Mouse (Mus musculus) kidney, adult 8-10 months (tissue): ENCODE data around the gene 2700081O15Rik.
"Not testable (repeated sequence)": the region's sequence is repeated elsewhere in the genome, so short reads cannot be mapped to it uniquely, and the experiment has no call there.

Source experiments
- DNase-seq, 2 experiments: peaks; one replicate each; pipeline ENCODE4 v3.0.0; 2022

The 2700081O15Rik gene

DNA sequence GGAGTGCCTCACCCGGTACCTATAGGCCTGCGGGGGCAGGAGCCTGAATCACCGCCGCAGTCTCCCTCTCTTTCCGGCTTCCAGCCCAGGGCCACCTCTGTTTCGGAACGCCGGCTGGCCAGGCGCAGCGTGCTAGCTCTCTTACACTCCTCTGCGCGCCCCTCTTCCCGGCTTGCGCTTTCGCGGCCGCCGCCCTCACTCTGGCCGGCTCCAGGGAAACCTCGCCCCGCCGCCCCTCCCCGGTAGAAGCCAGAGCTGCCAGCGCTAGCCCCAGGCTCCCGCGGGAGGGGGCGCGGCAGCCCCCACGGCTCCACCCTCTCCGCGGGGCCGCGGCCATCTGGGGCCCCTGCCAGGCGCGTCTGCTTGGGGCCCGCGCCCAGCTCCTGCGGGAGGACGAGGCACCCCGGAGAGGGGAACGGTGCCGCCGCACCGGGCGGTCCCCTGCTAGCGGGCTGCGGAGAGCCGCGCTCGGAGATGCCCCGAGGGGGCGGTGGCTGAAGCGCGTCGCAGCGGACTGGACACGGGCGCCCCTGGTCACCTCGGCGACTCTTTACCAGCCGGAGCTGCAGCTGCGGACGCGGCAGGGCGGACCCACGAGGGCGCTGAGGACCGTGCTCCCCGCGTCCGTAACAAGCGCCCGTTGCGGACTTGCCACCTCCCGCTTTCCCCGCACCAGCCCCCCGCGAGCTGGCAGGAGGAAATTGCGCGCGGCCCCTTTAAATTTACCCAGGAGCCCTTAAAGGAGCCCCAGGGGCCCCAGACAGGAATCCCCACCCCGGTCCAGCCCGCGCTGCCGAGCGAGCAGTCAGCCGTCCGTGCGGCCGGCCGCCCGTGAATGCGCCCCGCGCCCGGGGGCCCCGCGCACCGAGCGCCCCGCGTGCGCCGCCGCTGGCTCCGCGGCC lies at the start of gene 2700081O15Rik:
Gene 2700081O15Rik, plus strand, starts transcription at position 792 of the 902 bp plus-strand sequence.
- DNase-seq = peak in 1 of 2 experiments; percentile 69

DNA sequence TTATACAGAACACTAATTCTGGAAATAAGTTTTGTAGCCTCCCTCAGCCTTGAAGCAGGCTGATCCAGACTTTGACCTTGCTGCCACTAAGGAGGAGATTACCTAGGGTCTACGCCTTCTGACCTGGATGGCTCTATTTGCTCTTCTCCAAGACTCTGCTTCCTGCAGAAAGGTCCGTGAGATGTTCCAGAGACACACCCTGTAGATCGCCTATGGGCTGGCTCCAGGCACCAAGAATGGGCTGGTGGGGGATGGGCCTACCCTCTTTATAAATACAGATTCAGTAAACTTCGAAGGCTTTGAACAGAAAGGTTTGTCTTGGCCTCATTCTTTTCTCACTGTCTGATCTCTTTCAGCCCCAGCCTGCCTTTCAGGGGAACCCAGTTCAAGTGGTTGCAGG lies 48.0 kb upstream of the 2700081O15Rik start:
- not testable (repeated sequence) for DNase-seq

DNA sequence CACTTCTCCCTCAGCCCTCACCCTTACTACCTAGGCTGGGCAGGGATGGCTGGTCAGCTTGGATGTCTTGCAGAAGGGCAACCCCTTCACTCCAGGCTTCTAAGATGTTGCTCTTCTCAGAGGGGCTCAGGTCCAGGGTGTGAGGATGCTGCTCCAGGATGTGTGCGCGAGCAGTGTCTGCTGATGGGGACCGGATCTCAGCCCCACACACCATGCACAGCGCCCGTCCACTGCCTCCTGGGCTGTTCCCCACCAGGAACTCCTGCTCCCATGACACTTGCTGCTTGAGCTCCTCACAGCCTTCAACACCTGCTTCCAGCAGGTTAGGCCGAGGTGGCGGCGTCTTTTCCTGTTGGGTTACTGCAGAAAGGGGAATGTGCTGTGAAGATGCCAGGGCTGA lies 42.9 kb upstream of the 2700081O15Rik start:
- no peak for DNase-seq

DNA sequence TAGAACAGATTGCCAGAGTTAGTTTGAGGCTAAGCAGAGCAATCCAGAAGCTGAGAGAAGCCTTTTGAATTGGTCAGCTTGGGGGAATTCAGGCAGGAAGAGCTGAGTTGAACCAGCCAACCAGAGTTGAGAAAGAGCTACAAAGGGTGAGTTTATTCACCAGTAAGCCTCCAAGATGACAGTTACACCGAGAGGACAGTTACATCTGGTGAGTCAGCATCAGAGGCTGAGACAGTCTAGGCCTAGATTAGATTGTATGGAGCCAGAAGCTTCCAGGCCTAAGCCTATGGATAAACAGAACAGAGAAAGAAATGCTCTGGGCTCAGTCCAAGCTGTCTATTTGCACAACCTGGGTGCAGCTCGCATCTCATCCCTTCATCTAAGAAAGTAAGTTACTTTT lies 39.8 kb upstream of the 2700081O15Rik start:
- DNase-seq = no peak

DNA sequence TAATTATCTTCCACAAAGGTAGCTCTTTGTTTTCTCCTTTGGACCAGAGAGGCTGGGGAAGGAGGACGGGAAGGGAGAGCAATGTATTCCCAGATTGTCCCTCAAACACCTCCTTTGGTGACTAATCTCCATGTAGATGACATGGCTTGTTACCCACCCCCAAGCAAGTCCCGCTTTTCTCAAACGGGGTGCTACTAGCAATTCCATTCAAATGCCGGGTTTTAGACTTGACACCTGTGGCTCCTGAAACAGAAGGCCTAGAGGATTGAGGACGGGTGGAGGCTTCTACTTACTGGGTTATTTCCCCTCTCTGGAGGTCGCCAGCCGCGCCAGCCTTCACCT lies 35.5 kb upstream of the 2700081O15Rik start:
- DNase-seq = no peak

DNA sequence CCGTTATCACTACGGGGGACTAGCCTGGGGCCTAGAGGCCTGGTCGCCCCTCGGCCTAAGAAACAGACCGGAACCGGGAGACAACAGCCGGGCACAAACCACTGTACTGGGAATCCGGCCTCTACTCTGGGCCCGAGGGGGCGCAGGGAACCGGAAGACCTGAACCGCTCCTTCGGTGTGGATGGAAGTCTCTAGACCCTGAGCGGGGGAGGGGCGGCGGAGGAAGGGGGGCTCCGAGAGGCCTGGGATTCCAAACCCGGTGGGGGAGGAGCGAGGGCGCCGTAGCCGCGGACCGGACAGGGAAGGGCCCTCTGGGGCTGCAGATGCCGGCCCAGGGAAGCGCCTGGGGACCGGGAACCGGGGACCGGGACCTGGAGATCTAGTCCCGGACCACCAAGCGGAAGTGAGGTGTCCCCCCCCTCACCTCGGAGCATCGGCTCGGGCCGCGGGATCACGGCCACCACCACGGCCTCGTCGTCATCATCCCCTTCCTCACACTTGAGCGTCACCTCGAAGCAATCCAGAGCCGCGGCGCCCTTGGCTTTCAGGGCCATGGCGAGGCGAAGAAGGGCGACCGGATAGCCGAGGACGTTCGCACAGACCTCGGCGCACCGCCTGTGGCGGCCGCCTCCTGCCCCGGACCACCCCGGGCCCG lies 35.0 kb upstream of the 2700081O15Rik start:
- DNase-seq = peak; percentile 38 to 50

DNA sequence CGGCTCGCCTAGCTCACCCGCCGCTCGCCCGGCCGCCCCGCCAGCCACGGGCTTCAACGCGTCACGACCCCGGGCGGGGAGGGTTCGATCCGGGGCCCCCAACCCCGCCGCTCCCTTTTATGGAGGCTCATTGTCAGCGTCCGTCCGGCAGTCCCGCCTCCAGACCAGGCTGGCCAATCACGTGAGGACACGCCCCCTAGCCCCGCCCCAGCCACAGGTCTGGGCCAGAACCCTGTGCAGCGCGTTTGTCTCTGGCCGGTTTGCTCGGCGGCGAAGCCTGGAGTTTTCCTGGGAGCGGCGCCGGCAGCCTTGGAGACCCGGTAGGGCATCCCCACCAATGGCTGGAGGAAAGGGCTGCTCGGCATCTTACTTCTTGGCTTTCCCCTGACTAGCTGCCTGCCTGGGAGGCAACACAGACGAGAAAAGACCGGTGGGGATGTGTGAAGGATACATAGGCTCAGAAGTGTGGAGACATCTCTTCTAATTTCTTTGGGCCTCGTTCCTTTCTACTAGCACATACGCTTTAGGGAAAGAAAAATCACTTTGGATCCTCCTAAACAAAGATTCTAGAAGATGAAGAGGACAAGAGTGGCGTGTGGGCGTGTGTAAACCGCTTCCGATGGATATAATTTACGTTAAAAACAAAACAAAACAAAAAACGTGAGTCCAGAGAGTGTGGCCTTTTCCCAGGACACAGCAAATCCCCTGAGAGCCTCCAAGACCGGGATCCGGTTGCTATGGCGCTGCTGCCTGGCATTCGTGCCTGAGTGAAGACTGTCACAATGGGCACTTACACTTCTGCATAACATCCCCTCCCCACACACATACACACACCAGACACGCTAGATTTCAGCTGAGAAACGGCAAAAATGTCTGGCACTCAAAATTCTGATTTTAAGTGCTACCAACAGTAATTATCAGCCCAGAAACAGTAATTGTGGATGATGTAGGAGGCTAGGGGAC lies 34.2 kb upstream of the 2700081O15Rik start, which contains the start of gene Spindoc:
Gene Spindoc, minus strand, starts transcription at position 92 of the 963 bp plus-strand sequence.
- peak; percentile 97 to 99 for DNase-seq

DNA sequence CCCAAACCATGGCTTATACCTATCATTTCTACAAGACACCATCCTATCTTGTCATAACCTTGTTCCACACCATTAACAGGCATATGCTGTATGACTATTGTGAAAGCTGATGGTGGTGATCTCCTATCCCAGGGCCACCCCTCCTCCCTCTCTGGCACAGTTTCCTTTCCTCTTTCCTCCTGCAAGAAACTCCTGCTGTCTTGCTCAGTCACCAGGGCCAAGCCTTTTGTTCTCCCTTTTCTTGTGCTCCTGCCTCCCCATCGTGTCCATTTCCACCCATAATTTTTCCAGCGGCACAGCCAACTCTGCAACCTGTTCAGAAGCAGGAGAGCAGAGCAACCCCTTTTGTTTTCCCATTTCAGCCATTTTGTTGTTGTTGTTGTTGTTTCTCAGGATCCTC lies 31.4 kb upstream of the 2700081O15Rik start:
- DNase-seq = no peak

DNA sequence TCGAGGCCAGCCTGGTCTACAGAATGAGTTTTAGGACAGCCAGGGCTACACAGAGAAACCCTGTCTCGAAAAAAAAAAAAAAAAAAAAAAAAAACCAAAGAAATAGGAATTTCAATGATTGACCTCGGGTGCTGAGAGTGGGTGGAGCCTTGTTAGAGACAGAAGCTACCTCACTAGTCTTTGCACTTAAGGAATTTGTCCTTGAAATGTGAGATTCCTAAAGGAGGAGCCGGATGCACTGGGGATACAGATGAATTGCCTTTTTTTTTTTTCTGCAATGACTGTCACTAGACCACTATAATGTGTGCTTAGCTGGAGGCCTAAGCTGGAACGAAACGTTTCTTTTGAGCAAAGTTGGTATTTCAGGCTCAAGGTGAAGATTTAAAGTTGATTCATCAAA lies 28.9 kb upstream of the 2700081O15Rik start:
- DNase-seq = no peak

DNA sequence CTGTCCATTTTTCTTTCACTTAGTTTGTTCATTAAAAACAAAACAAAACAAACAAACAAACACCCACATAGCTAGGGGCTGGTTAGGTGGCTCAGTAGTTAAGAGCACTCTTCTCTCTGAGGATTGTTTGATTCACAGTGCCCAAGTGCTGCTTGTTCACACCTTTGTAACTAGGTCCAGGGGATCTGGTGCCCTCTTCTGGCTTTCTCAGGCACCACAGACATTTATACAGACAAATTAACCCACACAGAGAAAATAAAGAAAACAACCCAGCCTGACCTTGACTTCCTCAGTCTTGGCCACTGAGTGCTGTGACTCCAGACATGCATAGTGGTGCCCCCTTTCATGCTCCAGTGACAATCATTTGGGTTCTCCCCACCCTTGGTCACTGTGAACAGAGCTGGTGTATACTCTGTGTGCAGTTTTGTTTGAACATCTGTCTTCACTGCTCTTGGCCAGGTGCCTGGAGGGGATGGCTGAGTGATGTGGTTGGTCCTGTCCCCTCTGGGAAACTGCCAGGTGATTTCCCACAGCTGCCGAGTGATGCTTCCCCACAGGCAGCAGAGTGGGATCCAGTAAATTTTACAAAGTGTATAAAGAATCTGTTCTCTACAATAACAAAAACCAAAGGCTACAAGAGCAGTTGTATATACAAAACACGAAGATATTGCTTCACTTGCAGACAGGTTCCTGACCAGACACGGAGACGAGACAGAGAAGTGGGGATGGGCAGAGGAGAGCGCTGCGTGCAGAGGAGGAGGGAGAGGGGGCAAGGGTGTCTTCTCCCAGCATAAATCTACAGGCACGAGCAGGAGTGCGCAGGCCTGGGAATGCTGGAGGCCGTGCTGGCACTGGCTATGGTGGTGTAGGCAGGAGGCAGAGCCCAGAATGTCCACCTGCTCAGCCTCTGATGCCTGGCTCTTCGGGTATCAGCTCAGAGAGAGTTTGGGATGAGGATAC lies 20.3 kb upstream of the 2700081O15Rik start:
- DNase-seq = not testable (repeated sequence)

DNA sequence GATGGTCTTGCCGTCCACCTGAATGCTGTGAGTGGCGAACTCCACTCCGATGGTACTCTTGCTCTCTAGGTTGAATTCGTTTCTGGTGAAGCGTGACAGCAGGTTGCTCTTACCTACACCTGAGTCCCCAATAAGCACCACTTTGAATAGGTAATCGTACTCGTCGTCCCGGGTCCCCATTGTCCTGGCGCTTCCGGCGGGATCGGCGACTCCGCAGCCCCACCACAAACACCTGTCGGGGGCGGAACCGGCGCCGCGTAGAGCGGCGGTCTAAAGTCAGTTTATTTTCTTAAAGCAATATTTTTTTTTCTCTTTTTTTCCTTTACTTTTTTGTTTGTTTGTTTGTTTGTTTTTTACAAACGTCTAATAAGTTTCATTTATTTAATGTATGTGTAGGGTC lies 18.5 kb upstream of the 2700081O15Rik start:
- DNase-seq = not testable (repeated sequence)

DNA sequence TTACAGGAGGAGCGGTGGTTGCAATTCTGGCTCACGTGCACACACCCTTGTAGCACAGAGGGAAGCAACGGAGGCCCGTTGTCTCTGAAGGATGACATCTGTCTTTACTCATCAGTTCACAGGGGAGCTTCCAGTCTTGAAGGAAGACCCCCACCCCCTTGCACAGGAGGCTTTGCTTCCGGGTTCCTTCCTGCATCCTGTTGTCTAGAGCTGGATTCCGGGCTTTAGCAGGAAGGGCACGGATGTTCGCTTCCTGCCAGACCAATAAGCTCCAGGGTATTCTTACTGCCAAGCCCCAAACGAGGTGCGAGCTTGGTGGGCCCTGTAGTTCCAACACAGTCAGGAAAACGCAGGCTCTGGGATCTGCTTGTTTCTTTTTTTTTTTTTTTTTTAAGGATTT lies 16.8 kb upstream of the 2700081O15Rik start:
- DNase-seq = peak in 1 of 2 experiments; percentile 39

DNA sequence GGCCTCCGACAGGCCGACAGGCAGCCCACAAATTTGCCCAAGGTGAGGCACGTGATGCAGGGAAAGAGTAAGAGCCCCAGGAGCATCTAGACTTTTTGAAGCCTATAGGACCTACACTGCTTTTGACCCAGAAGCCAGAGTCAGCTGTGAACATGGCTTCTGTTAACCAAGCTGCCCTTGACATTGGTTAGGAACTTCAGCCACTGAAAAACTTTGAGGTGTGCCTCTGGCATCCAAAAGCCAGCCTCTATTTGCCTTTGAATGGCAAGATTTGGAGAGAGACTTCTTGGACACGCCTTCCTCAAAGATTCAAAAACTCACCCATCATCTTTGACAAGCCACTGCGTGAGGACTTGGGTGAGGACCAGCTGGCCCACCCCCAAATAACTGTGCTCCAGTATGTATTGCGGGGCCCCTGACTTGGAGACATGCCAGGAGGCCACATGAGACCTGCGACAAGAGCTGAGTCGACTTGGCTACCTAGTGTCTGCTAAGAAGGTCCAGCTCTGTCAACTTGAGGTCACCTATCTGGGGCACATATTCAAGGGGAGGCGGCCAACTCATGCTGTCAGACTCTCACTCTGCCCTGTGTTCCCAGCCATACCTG lies 12.7 kb upstream of the 2700081O15Rik start:
- DNase-seq = no peak

DNA sequence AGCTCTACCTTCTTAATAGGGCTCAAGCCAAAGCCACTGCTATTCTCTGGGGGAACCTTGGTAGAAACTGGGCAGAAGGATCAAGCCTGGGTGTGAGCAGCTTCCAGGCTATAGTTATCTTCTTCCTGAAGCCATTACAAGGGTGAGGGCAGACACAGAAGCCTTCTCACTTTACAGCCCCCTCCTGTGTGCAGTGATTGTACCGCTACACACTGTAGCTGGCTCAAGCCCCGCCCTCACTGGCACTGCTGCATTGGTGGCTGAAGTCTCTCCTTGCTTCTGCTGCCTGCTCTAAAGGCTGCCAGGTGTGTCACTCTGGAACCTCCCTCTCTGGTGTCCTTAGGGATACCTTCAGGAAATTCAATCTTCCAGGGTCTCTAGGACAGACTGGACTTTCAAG lies 5.1 kb upstream of the 2700081O15Rik start:
- no peak for DNase-seq

DNA sequence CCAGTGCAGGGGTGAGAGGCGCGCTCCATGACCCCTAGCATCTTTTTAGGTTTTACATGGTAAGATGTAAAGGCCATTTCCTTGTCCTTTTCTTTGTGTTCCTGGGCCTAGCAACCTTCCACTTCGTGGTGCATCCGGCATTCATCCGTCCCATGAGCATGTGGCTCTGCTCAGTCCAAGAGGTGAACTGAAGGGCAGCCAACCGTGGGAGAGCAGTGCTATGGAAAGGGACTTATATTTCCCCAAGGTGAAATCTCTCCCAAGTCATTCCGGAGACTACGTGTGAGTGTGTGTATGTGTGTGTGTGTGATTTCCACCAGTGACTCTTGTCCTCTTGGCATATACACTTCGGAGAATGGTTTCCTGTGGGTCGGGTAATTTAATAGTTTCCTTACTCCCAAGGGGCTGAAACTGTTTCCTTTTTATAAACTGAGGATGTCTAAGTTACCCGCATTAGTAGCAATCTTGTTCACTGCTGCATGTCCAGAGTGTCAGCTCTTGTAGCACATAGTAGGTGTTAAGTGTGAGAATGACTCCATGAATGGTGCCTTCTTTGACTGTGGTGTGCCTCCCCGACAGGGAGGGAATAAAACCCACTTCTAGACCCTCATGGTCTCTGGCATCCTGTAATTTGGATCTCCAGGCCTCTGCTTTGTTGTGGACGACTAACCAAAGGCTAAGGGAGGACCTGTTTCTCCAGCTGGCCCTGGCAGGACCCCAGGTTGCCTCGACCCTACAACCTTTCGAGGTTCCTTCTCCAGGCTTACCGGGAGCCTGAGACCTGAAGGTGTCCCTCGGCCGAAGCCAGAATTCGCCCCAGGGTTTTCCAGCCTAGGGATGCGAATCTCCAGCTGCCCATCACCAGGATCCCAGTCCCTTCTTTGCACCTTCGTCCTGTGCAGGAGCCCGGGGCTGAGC lies 1.2 kb upstream of the 2700081O15Rik start:
- peak in 1 of 2 experiments; percentile 18 for DNase-seq

DNA sequence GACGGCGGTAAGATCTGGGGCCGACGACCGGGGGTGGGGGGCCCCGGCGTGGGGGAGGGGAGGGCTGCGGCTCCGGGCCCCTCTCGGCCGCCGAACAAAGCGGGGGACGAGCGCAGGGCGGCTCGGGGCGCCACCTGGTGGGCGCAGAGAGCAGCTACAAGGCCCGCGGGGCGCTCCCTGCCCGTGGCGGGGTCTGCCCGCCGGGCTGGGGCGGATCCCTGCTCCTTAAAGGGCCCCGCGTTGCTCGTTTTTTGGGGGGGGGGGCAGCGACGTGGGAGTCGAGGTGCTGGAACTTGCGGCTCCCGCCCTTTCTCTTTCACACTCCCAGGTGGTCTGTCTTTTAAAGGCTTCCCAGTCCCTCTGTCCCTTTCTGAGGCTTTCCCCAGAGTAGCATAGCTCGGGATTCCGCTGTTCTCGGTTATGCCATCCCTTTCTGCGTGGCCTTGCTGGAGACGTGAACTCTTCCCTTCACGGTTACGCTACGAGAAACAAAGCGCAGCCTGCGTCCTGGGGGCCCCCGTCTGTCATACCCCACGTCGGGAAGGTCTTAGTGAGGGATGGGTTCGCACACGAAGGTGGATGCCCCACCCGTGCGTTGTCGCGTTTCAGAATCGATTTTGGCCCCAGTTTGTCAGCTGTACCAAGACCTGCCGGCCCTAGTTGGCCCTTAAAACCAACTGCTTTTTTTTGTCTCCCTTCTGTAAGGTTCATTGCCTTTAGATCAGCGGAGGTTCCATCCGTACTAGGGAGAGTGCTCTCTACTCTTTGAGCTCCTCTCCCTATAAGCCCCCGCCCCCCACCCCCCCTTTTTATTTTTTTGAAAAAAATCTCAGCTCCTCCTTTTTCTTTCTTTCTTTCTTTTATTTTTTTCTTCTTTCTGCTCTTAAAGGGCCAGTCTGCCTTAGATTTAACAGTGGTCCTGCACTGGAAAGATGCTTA lies 755 bp downstream of the 2700081O15Rik start:
- peak in 1 of 2 experiments; percentile 66 for DNase-seq

DNA sequence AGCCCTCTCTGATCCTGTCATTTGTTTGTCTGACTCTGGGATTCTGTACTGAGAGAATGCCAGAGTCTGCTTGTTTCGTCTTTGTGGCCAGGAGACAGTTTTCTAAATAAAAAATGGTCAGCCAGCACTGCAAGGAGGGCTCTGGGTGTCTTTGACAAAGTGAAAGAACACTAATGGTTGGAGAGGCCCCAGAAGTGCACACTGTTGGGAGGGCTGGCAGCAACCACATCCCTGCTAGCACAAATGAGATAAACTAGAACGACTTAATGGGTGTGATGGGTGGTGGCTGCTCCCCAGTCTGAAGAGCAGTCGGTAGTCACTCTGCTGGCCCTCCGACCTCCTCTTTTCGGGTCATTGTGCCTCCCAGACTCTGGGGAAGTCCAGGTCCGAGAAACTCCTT lies 1.7 kb downstream of the 2700081O15Rik start:
- DNase-seq = no peak

DNA sequence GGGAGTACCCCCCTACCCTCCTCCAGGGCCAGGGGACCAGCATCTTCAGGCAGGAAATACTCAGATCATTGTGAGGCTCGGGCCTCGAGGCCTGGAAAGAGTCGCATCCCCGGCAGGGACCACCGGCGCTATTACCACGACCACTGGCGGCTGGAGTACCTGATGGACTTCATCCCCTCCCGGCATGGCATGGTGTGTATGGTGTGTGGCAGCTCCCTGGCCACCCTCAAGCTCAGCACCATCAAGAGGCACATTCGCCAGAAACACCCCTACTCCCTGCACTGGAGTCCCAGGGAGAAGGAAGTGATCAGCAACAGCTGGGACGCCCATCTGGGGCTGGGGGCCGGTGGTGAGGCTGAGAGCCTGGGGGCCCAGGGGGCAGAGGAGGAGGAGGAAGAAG lies 2.7 kb downstream of the 2700081O15Rik start:
- DNase-seq = no peak
